Mouse (Mus musculus) adrenal gland, postnatal 25 days (tissue): ENCODE measurements around the gene Zfp853. TPM values are rescaled to one million over a fixed set of nuclear protein-coding genes. Genes with fewer than 3 reads are reported as not detected.

ENCODE experiments used
- DNase-seq: peaks from one replicate; pipeline ENCODE4 v3.0.0; 2021; ENCODE audit warnings: mixed read lengths
- long read RNA-seq: library from polyadenylated mRNA; stranded (forward); transcript quantifications from one replicate; pipeline ENCODE4 v2.0.0, GENCODE M21; 2021
- total RNA-seq: library from RNA; stranded (reverse); gene quantifications from 2 replicates; pipeline ENCODE4 v1.2.3, GENCODE M21; 2021

Zfp853 gene
- 0.24 and 0.29 TPM in 2 replicates for total RNA-seq
- long read RNA-seq, partial matches to known transcripts, result 1 of 1 reads
- long read RNA-seq, other reads (novel, unspliced or antisense), result 0 of 1 reads

- DNase-seq, result no peak
Observed at GRCm38 (mm10) chr5:143293404-143293803, at the start of gene Zfp853. Gene Zfp853, minus strand, starts transcription at chr5:143293623.

DNA sequence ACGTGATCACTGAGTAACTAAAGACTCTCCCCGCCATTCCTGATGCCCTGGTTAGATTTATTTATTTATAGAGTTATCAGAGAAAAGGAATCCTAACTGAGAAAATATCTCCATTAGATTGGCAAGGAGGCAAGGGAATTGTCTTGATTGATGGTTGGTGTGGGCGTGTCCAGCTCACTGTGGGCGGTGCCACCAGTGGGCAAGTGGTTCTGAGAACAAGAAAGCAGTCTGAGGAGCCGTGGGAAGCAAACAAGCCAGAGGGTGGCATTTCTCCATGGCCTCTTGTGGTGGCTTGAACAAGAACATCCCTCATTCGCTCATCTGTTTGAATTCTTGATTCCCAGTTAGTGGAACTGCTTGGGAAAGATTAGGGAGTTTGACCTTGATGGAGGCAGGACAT lies 46.2 kb upstream of the Zfp853 start:
- no peak for DNase-seq

GRCm38 (mm10) chr5:143336559-143336958 lies 43.1 kb upstream of the Zfp853 start:
- no peak for DNase-seq

- no peak for DNase-seq
Observed at GRCm38 (mm10) chr5:143335089-143335460, 41.7 kb upstream of the Zfp853 start.

DNA sequence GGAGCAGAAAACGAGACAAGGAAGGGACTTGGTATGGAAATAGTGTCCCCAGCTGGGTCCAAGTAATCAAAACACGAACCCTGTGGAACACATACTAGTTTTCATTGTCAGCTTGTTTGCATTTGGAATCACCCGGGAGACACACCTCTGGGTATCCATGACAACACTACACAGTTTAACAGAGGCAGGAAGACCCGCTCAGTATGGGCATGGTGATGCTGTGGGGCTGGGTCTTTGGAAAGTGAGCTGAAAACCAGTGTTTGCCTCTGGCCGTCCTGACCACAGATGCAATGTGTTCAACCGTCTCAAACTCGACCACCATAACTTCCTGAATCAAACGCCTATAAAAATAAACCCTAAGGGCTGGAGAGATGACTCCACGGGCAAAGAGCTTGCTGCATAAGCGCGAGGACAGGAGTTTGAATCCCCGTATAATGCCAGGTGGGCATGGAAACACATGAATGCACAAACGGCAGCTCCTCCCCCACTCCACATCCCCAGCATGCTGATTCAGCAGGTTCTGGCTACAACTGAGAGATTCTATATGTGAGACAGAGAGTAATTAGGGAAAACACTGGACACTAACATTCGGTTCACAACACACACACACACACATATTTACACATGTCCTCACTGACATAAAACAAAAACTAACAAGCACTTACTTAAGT lies 41.1 kb upstream of the Zfp853 start:
- no peak for DNase-seq

DNA sequence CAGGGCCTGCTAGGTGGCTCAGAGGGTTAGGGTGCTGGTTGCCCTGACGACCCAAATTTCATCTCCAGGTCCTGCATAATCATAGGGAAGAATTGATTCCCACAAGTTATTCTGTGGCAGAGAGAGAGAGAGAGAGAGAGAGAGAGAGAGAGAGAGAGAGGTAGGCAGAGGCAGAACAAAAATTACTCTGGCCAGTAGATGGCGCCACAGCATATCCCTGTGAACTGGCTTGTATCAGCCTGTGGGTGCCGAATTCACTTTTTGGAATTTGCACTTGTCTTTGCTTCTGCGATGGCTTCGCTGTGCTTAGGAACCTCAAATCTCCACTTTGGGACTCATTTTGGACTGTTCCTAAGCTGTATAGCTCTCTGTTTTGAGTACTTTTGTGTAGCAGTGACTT lies 40.4 kb upstream of the Zfp853 start:
- peak; percentile 72 for DNase-seq

- DNase-seq, result peak; percentile 94
Observed at GRCm38 (mm10) chr5:143328690-143329495, 35.5 kb upstream of the Zfp853 start, which contains the start of gene Zdhhc4. Gene Zdhhc4, minus strand, starts transcription at chr5:143329256.

GRCm38 (mm10) chr5:143317288-143317610 lies 23.8 kb upstream of the Zfp853 start:
- DNase-seq, result peak; percentile 57

DNA sequence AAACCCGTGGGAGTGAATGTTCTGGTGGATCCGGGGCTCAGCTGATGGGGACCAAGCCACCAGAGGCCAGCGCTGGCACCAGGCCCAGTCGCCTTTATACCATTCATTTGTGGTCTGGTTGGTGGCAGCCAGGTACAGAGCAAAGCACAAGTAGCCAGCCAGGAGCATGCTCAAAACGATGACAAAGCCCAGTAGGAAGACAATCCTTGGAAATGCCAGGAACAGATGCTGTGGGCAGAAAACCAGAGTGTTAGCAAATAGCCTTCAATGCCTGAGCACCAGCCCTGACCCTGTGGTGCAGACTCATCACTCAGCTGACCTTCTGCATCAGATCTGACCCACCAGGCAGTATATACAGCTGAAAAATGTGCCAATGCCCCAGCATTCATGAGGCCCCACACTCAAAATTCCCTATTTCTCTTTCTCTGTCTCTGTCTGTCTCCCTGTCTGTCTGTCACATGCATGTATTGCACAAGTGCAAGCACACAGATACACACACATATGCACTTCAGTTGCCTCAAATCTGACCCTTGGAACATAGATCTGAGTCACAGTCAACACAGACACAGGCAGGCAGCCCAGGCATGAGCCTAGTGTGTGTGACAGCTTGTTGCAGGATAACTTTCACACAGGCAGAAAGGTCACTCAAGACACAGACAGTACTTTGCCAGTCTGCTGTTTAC lies 23.3 kb upstream of the Zfp853 start:
- DNase-seq, result no peak

GRCm38 (mm10) chr5:143315514-143315888 lies 22.1 kb upstream of the Zfp853 start:
- no peak for DNase-seq

- peak; percentile 94 for DNase-seq
Observed at GRCm38 (mm10) chr5:143314730-143315513, 21.5 kb upstream of the Zfp853 start, which contains the start of gene E130309D02Rik. Gene E130309D02Rik, minus strand, starts transcription at chr5:143315360.

GRCm38 (mm10) chr5:143314183-143314729 lies 20.8 kb upstream of the Zfp853 start:
- no peak for DNase-seq

DNA sequence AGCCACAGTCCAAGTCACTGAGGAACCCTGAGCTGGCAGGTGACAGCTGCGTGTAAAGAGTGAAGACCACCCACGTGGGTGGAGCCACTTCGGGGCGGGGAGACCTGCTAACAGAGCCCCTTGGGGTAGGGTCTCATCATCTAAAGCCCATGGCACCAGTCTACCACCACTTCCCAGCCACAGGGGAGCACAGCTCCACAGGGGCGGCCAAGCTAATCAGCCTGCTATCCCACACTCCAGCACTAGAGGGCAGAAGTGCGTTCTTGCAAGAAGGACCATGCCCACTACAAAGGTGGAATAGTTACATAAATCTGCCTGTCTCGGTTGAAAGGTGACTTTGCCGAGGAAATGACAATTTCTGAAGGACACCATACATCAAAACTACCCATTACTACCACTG lies 18.5 kb upstream of the Zfp853 start:
- peak; percentile 76 for DNase-seq

DNA sequence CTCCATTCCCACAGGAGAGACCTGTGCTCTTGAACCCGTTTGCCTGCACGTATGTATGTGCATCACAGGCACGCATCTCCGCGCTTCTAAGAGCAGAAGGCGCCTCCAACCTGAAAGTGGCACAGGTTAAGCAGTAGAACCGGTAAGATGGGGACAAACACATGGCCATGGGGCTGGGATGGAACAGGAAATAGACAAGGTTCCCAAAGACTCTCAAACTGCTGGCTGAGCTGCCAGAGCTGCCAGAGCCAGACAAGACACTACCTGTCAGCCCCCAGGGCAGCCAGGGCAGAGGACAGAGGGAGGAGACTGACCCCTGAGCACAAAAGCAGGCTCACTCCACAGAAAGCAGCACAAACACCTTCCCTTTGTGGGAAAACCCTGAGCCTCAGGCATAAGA lies 16.5 kb upstream of the Zfp853 start:
- no peak for DNase-seq

GRCm38 (mm10) chr5:143308825-143309224 lies 15.4 kb upstream of the Zfp853 start:
- no peak for DNase-seq

- no peak for DNase-seq
Observed at GRCm38 (mm10) chr5:143304251-143304650, 10.8 kb upstream of the Zfp853 start.

DNA sequence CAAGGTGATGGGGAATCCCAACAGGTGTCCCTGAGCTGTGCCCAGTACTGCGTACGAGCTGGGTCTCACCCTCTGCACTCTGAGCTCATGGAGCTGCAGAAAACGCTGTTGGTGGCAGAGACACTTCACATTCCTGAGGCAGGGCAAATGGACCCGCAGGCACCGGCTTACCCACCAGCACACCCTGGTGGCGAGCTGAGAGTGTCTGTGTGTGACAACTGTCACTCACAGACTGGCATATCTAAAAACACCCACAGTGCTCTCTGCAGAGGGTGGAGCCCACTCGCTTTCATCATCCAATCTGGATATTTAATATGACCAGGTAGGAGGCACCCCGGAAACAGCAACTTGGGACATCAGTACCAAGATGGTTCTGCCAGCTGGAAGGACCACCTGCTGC lies 7.9 kb upstream of the Zfp853 start:
- no peak for DNase-seq

DNA sequence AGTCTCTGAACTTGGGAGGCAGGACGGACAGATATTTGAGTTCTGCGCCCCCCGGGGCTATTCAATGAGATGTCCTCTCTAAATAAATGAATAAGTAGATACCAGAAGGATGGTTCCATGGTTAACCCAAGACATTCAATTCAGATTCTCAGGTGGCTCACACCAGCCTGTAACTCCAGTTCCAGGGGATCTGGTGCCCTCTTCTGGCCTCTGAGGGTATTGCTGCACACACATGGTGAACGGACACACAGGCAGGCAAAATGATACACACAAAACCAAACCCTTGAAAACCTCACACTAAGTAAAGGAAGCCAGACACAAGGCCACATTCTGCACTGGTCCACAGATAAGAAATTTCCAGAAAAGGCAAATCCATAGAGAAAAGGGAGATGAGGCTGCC lies 6.3 kb upstream of the Zfp853 start:
- peak; percentile 59 for DNase-seq

DNA sequence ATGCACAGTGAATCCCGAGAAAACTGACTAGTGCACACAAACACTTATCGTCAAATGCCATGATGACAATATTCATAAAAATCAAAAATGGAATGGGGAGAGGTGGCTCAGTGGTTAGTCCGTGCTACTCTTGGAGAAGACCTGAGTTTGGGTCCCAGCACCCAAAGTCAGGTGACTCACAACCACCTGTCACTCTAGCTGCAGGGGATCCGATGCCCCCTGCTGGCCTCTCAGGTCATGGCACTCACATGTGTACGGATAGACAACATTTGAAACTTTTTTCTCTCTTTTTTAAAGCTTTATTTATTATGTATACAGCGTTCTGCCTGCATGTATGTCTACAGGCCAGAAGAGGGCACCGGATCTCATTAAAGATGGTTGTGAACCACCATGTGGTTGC lies 5.0 kb upstream of the Zfp853 start:
- DNase-seq, result no peak

DNA sequence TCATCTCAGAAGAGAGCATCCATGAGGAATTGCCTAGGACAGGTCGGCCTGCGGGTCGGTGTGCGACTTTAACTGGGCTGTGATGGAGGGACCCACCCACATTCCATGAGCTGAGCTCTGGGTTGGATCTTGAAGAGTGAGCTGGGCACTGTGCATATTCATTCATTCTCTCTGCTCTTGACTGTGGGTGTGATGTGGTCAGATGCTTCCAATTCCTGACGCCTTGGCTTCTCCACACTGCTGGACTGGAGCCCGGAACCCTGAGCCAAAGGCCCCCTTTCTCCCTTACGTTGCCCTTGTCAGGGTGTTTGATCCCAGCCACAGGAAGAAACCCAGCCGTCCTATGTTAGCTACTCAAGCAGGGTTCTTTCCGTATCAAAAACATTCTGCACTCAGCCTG lies 4.6 kb upstream of the Zfp853 start:
- DNase-seq, result no peak

DNA sequence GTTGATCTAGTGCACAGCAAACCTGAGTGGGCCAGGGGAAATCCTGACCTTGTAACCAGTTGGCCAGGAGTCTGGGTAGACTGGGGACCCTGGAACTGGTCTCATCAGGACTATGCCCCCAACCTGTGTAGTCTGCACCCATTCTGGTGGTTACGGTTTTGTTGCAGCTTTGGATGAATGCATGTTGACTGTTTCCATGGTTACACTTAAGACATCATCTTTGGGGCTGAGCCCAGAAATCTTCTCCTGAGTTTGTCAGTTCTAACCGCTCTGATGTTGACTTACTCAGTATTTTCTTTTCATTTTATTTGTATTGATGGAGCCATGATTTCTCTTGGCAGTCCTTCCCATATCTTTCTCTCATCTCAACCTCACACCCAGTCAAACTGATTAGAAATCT lies 1.9 kb upstream of the Zfp853 start:
- no peak for DNase-seq

- no peak for DNase-seq
Observed at GRCm38 (mm10) chr5:143294862-143295261, 1.4 kb upstream of the Zfp853 start.
